Mouse (Mus musculus) C3H10T1/2 (cell line): ENCODE data around the gene Cluh. TPM values are rescaled to one million over a fixed set of nuclear protein-coding genes. Genes with fewer than 3 reads are reported as not detected.

Experiments used
- polyA plus RNA-seq, 2 experiments: library from polyadenylated mRNA; unstranded; fragments of >200 nt; fragmentation: generic; extraction: Trizol; gene quantifications; one replicate each; pipeline ENCODE4 v1.2.1; 2012; ENCODE audit warnings: missing spikeins in 2 of 2

The Cluh gene
- polyA plus RNA-seq: 10 to 100 TPM; 23.4 to 28.3 TPM

DNA sequence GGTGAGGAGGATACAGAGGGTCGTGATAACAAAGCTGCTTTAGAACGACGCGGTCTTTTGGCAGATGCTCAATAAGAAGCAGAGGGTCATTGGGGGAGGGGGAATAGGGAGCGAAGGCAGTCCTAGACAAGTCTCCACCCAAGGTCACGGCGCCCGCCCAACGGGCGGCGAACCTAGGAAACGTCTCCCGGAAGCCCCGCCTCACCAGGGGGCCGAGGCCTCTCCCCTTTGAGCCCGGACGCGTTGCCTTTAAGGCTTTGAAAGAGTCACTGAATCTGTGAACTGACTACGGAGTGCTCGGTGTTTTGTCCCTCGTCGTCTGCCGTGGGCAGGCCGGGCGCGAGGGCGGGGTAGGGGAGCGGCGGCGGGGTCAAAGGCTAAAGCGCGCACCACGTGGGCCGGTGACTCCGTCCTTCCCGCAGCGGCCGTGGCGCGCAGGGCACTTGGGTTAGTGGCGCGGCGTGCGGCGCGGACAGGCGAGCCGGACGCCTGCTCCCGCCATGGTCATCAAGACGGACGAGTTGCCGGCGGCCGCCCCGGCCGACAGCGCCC lies at the start of gene Cluh:
Gene Cluh, plus strand, starts transcription at position 401 of the 552 bp plus-strand sequence.

DNA sequence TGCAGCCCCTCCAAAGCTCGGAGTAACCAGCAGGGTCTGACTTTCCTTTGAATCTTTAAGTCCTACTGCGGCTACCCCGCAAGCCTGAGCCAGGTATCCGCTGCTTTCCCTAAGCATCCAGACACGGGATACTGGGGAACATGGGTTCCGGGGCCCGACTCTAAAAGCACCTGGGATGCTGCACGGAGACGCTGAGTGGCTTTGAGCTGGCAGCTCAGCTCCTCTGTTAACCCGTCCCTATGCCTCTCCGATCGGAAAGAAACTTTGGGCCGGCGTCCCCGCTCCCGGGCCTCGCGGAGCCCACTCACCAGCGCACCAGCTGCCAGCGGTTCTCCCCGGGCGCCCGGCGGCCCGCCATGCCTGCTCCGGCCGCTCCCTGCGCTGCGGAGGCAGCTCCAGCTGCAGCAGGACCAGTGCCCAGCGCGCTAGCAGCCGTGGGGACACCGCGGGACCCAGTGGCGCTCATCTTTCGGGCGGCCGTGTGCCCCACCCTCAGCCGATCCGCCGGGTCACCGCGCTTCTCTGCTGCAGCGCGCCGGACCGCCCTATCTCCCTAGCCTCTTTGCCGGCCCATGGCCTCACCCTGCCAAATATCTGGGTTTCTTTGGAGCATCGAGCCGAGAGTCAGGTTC lies 38.6 kb upstream of the Cluh start, which contains the start of gene Rap1gap2:
Gene Rap1gap2, minus strand, starts transcription at position 371 of the 632 bp plus-strand sequence.

DNA sequence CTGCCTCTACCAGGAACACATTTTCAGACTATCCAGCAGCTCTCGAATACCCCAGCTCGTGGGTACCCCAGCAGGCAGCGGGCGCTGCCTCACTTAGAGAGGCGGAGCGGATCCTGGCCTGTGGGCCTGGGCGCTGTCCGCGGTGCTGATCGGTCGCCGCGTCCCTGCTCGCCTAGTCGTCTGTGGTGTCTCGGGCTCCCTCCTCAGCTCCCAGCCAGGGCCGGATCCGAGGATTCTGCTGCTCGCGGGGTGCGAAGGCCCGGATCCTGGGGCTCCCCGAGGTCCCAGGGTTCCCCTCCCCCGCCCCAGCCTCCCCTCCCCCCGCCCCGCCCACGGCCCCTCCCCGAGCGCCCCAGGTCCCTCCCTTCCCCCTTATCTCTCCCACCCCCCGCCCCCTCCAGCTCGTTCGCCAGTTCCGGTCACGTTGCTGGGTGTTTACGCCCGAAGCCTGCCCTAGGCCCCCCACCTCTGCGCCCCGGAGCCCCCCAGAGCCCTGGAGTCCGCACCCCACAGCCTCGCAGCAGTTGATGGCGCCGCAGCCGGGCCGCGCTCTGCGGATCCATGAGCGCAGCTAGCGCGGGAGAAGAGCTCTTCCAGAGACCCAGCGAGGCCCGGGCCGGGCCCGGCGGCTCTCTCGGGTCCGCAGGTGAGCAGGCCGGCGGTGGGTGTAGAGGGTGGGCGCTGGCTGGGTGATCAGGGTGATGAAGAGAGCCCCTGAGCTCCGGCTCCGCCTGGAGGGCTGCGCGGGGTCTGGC lies 29.9 kb upstream of the Cluh start, which contains the start of gene Ccdc92b:
Gene Ccdc92b, plus strand, starts transcription at position 405 of the 755 bp plus-strand sequence.

Other genes with a start within 250 kb of the Cluh start
- gene Rap1gap2, start 38.6 kb upstream of the Cluh start, polyA plus RNA-seq: 1 to 10 TPM in 1 of 2 experiments, under 1 TPM in 1; 0.48 to 1.3 TPM
- gene Ccdc92b, start 29.9 kb upstream of the Cluh start, polyA plus RNA-seq: under 1 TPM; 0.09 to 0.83 TPM
- 10 to 100 TPM in 1 of 2 experiments, 1 to 10 TPM in 1; 3.9 to 23.5 TPM for gene Pafah1b1, start 75.2 kb downstream of the Cluh start, polyA plus RNA-seq
- 10 to 100 TPM in 1 of 2 experiments, 1 to 10 TPM in 1; 2.0 to 12.6 TPM for gene Mettl16, start 121.3 kb downstream of the Cluh start, polyA plus RNA-seq
- gene Mnt, start 181.4 kb downstream of the Cluh start, polyA plus RNA-seq: 10 to 100 TPM in 1 of 2 experiments, 1 to 10 TPM in 1; 4.7 to 17.8 TPM
- gene Sgsm2, start 247.6 kb downstream of the Cluh start, polyA plus RNA-seq: 10 to 100 TPM in 1 of 2 experiments, 1 to 10 TPM in 1; 7.3 to 24.2 TPM
- gene Tsr1, start 248.6 kb downstream of the Cluh start, polyA plus RNA-seq: 10 to 100 TPM in 1 of 2 experiments, 1 to 10 TPM in 1; 3.0 to 14.8 TPM